Mouse (Mus musculus): ENCODE measurements around the gene Vangl2.

The Vangl2 gene

DNA sequence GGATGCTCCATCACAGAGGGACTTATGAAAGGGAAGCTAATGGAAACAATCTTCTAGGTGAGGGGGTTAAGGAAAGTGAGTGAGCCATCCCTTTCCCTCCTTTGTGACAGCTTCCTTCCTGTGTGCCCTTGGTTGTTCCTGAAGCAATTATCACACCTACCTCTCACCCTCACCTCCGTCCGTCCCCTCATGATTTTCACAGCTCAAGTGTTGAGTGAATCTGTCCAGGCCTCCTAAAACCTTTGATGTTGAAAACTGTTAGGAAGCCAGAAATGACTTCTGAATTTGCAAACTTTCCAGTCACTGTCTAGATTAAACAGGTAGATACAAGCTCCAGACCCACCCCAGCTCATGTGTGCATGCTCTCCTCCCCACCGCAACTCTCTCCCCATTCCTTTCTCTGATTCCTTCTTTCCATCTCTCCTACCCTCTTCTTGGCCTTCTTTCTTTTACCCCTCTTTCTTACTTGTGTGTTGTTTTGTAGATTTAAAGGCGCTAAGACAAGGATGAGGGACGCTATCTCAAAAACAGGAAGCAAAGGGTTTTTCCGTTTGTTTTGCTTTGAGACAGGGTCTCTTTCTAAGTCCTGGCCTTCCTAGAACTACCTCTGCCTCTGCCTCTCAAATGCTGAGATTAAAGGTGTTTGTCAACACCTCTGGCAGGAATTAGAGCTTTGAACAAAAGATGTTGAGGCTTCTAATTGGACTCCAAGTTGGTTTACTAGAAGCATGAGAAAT lies 62.0 kb downstream of the Vangl2 start:
- no peak for DNase-seq (ENCODE audit: low spot score)

DNA sequence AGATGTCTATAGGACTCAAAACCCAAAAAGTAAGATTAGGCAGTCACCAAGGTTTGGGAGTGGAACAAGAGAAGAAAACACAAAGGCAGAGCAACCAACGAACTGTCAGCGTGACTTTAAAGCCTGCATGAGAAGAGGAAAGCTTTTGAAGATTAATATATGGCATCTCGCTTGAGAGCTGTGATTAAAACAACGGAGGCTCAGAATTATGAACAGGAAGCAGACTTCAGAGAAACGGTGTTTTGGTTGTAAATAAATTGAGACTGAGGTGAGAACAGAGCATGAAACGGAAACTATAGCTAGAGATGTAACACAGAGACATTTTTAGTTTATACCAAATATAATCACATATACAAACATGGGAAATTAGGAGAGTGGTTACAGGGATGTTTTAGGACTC lies 64.6 kb downstream of the Vangl2 start:
- DNase-seq (ENCODE audit: low spot score) = no peak

DNA sequence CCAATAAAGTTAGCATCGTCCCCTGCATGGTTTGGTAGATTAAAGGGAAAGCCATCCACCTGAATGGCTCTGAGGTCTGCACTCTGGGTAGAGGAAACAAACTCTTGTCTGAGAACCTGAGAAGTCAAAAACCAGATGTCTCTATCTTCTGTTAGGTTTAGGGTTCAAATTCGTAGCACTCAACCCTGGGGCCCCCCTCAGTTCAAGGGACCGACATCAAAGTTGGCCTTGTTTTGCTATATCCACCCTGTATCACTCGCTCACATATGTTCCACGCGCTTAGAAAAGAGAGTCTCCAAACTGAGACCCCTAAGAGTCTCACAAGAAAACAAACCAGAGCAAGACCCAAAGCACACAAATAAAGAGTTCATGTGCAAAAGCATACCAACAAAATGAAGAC lies 66.5 kb downstream of the Vangl2 start:
- no peak for DNase-seq (ENCODE audit: low spot score)

DNA sequence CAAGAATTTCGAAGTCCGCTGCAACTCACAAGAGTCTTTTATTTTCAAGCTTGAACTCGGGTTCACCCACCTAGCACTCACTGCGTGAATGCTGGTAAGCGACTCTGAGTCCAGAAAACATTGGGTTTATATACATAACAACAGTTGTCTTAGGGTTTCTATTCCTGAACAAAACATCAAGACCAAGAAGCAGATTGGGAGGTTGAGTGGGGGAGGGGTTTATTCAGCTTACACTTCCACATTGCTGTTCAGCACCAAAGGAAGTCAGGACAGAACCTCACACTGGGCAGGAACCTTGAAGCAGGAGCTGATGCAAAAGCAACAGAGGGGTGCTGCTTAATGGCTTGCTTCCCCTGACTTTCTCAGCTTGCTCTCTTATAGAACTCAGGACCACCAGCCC lies 67.5 kb downstream of the Vangl2 start:
- DNase-seq (ENCODE audit: low spot score) = no peak

DNA sequence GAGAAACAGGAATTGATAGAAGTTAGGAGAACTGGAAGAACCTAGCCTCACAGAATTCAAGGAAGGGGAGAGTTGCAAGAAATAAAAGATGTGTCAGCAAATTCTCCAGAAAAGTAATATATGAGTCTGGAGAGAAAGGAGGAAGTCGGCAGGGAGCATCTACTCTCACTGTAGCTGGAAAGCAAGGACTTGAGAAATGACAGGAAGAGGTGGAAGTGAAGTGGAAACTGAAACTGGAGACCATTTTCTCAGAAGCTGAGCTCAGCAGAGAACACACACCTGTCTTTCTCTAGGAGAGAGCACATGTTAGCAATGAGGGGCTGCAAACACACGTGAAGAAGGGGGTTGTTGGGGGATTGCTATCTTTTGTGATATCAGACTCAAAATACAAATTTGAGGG lies 70.8 kb downstream of the Vangl2 start:
- no peak for DNase-seq (ENCODE audit: low spot score)

DNA sequence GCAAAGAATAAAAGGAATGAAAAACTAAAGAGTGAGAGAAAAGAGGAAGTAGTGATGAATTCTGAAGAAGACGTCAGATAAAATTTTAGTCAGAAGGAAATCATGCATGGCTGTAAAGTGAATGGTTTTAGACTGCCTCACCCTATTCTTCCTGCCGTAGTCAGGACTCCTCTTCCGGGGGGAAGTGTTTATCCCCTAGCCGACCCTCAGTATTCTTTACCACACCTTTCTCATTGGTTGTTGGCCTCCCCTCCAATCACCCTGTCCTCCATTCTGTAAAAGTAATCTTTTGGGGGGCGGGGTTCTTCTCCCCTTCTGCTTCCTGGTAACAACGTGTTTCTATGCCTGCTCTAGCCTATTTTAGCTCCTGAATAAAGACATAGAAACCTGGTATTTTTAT lies 73.2 kb downstream of the Vangl2 start:
- DNase-seq (ENCODE audit: low spot score) = no peak

Measured in retina, embryonic 14.5 days (tissue).